Mouse (Mus musculus) MEL (cell line): Measurements from ENCODE around the gene Axl. TPM values are rescaled to one million over a fixed set of nuclear protein-coding genes. Genes with fewer than 3 reads are reported as not detected.

Experiments
- DNase-seq: peaks from one replicate; pipeline ENCODE4 v3.0.0; 2011; ENCODE audit warnings: low read depth, low spot score
- H3K27ac ChIP-seq: 2 replicates; pipeline ENCODE4 v1.5.1; 2012; ENCODE audit warnings: low read depth, mild to moderate bottlenecking, control low read depth, low read length, moderate library complexity; ENCODE audit not compliant: control insufficient read depth
- H3K27me3 ChIP-seq, 2 experiments: fragments of 150-350 bp in 1 of 2; sonication (generic) in 1 of 2; 2 replicates each; pipeline ENCODE4 v1.6.1; 2012; ENCODE audit warnings: low read length in 2 of 2, mild to moderate bottlenecking in 2 of 2, improper control_type of control experiment in 1 of 2, moderate library complexity in 1 of 2; ENCODE audit not compliant: insufficient read depth in 2 of 2, control insufficient read depth in 1 of 2
- H3K36me3 ChIP-seq, 2 experiments: 2 replicates each; pipeline ENCODE4 v1.6.1; 2012 to 2014; ENCODE audit warnings: low read length in 2 of 2, improper control_type of control experiment in 1 of 2, inconsistent platforms in 1 of 2, mild to moderate bottlenecking in 1 of 2; ENCODE audit not compliant: insufficient read depth in 2 of 2, control insufficient read depth in 1 of 2
- H3K4me1 ChIP-seq, 2 experiments: fragments of 150-350 bp in 1 of 2; sonication (generic) in 1 of 2; 2 replicates each; pipeline ENCODE4 v1.6.1; 2012; ENCODE audit warnings: low read length in 2 of 2, improper control_type of control experiment in 1 of 2, mild to moderate bottlenecking in 1 of 2; ENCODE audit not compliant: insufficient read depth in 2 of 2, control insufficient read depth in 1 of 2
- H3K4me3 ChIP-seq, 2 experiments: fragments of 150-350 bp in 1 of 2; sonication (generic) in 1 of 2; 2 replicates each; pipeline ENCODE4 v1.5.1; 2012; ENCODE audit warnings: low read depth in 2 of 2, low read length in 2 of 2, mild to moderate bottlenecking in 2 of 2, moderate library complexity in 2 of 2, control low read depth in 1 of 2, improper control_type of control experiment in 1 of 2; ENCODE audit not compliant: control insufficient read depth in 1 of 2, insufficient read depth in 1 of 2
- H3K79me2 ChIP-seq: 2 replicates; pipeline ENCODE4 v1.6.1; 2012; ENCODE audit warnings: mild to moderate bottlenecking, low read length, moderate library complexity; ENCODE audit not compliant: control insufficient read depth, poor library complexity, insufficient read depth
- H3K9ac ChIP-seq: 2 replicates; pipeline ENCODE4 v1.6.1; 2012; ENCODE audit warnings: low read depth, mild to moderate bottlenecking, control low read depth, low read length, moderate library complexity; ENCODE audit not compliant: control insufficient read depth, poor library complexity, severe bottlenecking
- H3K9me3 ChIP-seq: fragments of 150-350 bp; sonication (generic); replicated peaks from 2 replicates; pipeline ENCODE4 v1.6.1; 2012; ENCODE audit warnings: mild to moderate bottlenecking, low read length, improper control_type of control experiment, moderate library complexity; ENCODE audit not compliant: insufficient read depth
- BHLHE40 ChIP-seq: IDR thresholded peaks from 2 replicates; pipeline ENCODE4 v1.6.1; 2012; ENCODE audit warnings: low read depth, mild to moderate bottlenecking, inconsistent platforms, low read length, improper control_type of control experiment, borderline replicate concordance
- CHD1 ChIP-seq: IDR thresholded peaks from 2 replicates; pipeline ENCODE4 v1.6.1; 2012; ENCODE audit warnings: low read depth, mild to moderate bottlenecking, inconsistent platforms, low read length, improper control_type of control experiment
- ETS1 ChIP-seq: IDR thresholded peaks from 2 replicates; pipeline ENCODE4 v1.6.1; 2012; ENCODE audit warnings: low read depth, mild to moderate bottlenecking, inconsistent platforms, low read length, improper control_type of control experiment, moderate library complexity
- GATA1 ChIP-seq: IDR thresholded peaks from 2 replicates; pipeline ENCODE4 v1.6.1; 2011; ENCODE audit warnings: low read depth, low read length, improper control_type of control experiment
- KAT2A ChIP-seq: conservative IDR thresholded peaks from 2 replicates; pipeline ENCODE4 v1.6.1; 2012; ENCODE audit warnings: low read depth, low read length, improper control_type of control experiment, inconsistent platforms
- MAZ ChIP-seq: IDR thresholded peaks from 2 replicates; pipeline ENCODE4 v1.6.1; 2012; ENCODE audit warnings: low read depth, mild to moderate bottlenecking, inconsistent platforms, low read length, improper control_type of control experiment
- MYB ChIP-seq: IDR thresholded peaks from 2 replicates; pipeline ENCODE4 v1.6.1; 2011; ENCODE audit warnings: mild to moderate bottlenecking, low read depth, low read length, improper control_type of control experiment
- NRF1 ChIP-seq: IDR thresholded peaks from 2 replicates; pipeline ENCODE4 v1.6.1; 2014; ENCODE audit warnings: low read depth, mild to moderate bottlenecking, inconsistent platforms, low read length, improper control_type of control experiment, moderate library complexity; ENCODE audit not compliant: poor library complexity, insufficient read depth, severe bottlenecking
- POLR2A ChIP-seq, 2 experiments: IDR thresholded peaks; 2 replicates each; pipeline ENCODE4 v1.6.1; 2011 to 2012; ENCODE audit warnings: low read length in 2 of 2, mild to moderate bottlenecking in 2 of 2, control low read depth in 1 of 2, improper control_type of control experiment in 1 of 2, low read depth in 1 of 2, moderate library complexity in 1 of 2; ENCODE audit not compliant: control insufficient read depth in 1 of 2, insufficient read depth in 1 of 2, poor library complexity in 1 of 2
- RAD21 ChIP-seq: IDR thresholded peaks from 2 replicates; pipeline ENCODE4 v1.6.1; 2011; ENCODE audit warnings: mild to moderate bottlenecking, low read depth, low read length, improper control_type of control experiment
- TBP ChIP-seq: IDR thresholded peaks from 2 replicates; pipeline ENCODE4 v1.8.0; 2011; ENCODE audit warnings: low read depth, low read length, improper control_type of control experiment
- UBTF ChIP-seq: IDR thresholded peaks from 2 replicates; pipeline ENCODE4 v1.6.1; 2012; ENCODE audit warnings: low read depth, mild to moderate bottlenecking, inconsistent platforms, low read length, improper control_type of control experiment, moderate library complexity, borderline replicate concordance; ENCODE audit not compliant: insufficient read depth
- ZC3H11A ChIP-seq: IDR thresholded peaks from 2 replicates; pipeline ENCODE4 v1.6.1; 2012; ENCODE audit warnings: low read depth, mild to moderate bottlenecking, inconsistent platforms, low read length, improper control_type of control experiment
- ZMIZ1 ChIP-seq: IDR thresholded peaks from 2 replicates; pipeline ENCODE4 v1.6.1; 2012; ENCODE audit warnings: low read depth, mild to moderate bottlenecking, inconsistent platforms, low read length, improper control_type of control experiment, moderate library complexity
- ZNF384 ChIP-seq: IDR thresholded peaks from 2 replicates; pipeline ENCODE4 v1.6.1; 2012; ENCODE audit warnings: low read depth, mild to moderate bottlenecking, inconsistent platforms, low read length, improper control_type of control experiment
- polyA plus RNA-seq, 2 experiments: library from polyadenylated mRNA; stranded (reverse) in 1 of 2; unstranded in 1 of 2; fragments of >175 nt in 1 of 2; fragments of >200 nt in 1 of 2; gene quantifications; 2 replicates each; pipeline versions ENCODE4 v1.2.1 to v1.2.4; 2012; ENCODE audit warnings: low replicate concordance in 2 of 2, low read depth in 1 of 2; ENCODE audit not compliant: insufficient read length in 2 of 2, insufficient read depth in 1 of 2, missing spikeins in 1 of 2
- total RNA-seq: library from RNA; depleted of rRNA; stranded (reverse); fragments of 300-350 nt; gene quantifications from 2 replicates; pipeline ENCODE4 v1.2.3, GENCODE M21; 2012

Axl gene
- total and polyA plus RNA-seq, 3 experiments, result 0.19 TPM; not detected in 2

GRCm38 (mm10) chr7:25734991-25735390 lies 53.5 kb downstream of the Axl start (continued):
- no peak for TF ChIP-seq TBP
- peak; percentile 28 for TF ChIP-seq ZC3H11A
- TF ChIP-seq ETS1, result peak; percentile 78

DNA sequence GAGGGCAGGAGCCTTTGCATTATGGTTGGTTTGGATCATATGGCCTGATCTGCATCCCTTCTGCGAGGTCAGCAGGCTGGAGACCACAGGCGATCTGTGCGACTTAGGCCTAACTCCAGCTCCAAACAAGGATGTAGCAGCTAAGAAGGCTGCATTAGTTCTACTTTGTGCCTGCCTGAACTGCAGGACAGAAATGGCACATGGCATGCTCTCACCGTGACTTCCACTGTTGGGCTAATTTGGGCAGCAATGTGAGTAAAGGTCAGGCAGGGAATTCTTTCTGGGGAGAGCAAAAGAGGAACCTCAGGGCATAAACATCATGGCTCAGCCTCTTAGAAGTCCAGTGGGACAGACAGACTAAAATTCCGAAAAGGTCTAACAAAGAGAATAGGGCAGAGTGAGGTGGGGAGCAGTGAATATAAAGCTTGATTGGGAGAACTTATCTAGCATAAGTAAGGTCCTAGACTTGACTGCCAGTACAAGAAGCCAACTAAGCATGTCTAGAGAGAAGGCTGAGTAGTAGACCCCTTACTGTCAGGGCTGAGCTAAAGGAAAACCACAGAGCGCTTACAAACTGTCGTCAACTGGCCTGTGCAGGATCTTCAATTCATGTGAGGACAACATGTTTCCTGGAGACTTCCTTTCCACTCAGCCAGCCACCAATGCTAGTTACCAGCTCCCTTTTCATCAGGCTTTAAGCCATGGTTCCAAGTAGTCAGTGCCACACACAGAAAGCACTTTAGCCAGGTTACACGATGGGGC lies 57.0 kb downstream of the Axl start:
- DNase-seq, result no peak
- TF ChIP-seq ZMIZ1, result no peak
- TF ChIP-seq MYB, result no peak
- TF ChIP-seq CHD1, result no peak
- no peak overlapping the region for H3K9ac ChIP-seq
- H3K79me2 ChIP-seq, result peaks cover 4% of the 10 kb centered on the region; the same call in 1 of the 2 replicates
- no peaks in the 10 kb centered on the region for H3K9me3 ChIP-seq
- H3K36me3 ChIP-seq, result peaks cover 24 to 49% of the 10 kb centered on the region in 2 experiments
- no peak overlapping the region for H3K4me3 ChIP-seq
- no peak overlapping the region for H3K27ac ChIP-seq
- H3K4me1 ChIP-seq, result peaks cover 16 to 24% of the 10 kb centered on the region in 2 experiments
- no peaks in the 10 kb centered on the region for H3K27me3 ChIP-seq

- Histone ChIP-seq H3K36me3 (peaks cover 8 to 51% of the 10 kb centered on the region in 2 experiments), H3K4me1 (peaks cover 8 to 9% of the 10 kb centered on the region in 2 experiments), H3K27me3 (no peaks in the 10 kb centered on the region), H3K4me3 (no peak overlapping the region), H3K9me3 (no peaks in the 10 kb centered on the region), H3K9ac (no peak overlapping the region), H3K27ac (no peak overlapping the region), H3K79me2 (peaks cover 2% of the 10 kb centered on the region; the same call in 1 of the 2 replicates)
- DNase-seq, result no peak
- no peak for TF ChIP-seq UBTF
- no peak for TF ChIP-seq KAT2A
- TF ChIP-seq ZC3H11A, result no peak
- no peak for TF ChIP-seq TBP
- no peak for TF ChIP-seq ZNF384
- no peak for TF ChIP-seq RAD21
- no peak for TF ChIP-seq NRF1
- no peak for TF ChIP-seq MAZ
- no peak for TF ChIP-seq POLR2A (IDR thresholded peaks at IDR 0.05; ENCODE audit: control insufficient read depth in 1 of 2, insufficient read depth in 1 of 2, low read depth in 1 of 2, low read length in 2 of 2, poor library complexity in 1 of 2)
- TF ChIP-seq BHLHE40, result no peak
- no peak for TF ChIP-seq GATA1
These were observed 58.6 kb downstream of the Axl start for GRCm38 (mm10) chr7:25729862-25730261.
